Mouse (Mus musculus): Measurements from ENCODE around the gene Zfp78. TPM values are rescaled to one million over a fixed set of nuclear protein-coding genes. Genes with fewer than 3 reads are reported as not detected.

Gene Zfp78
- polyA plus RNA-seq, 1 experiment from 2014 or later: 0.97 TPM

DNA sequence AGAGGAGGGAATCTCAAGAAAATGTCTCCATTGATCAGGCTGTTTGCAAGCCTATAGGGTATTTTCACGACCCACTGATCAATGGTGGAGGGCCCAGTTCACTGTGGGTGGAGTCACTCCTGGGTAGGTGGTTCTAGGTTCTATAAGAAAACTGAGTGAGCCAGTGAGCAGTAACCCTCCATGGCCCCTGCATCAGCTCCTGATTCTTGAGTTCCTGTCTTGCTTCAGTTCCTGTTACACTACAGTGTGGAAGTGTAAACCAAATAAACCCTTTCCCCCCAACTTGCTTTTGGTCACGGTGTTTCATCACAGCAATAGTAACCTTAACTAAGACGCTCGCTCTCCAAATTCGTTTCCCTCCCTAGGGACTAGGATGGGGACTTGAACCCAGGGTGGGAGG is 25.9 kb downstream of the Zfp78 start:
- Histone ChIP-seq H3K27ac (no peak overlapping the region), H3K4me2 (no peak overlapping the region), H3K4me1 (replicated peaks) (peaks cover 2% of the 10 kb centered on the region), H3K4me3 (replicated peaks) (no peak overlapping the region), H3K9ac (no peak overlapping the region), H3K27me3 (no peaks in the 10 kb centered on the region), H3K36me3 (peaks cover 8% of the 10 kb centered on the region; the same call in 1 of the 2 replicates), H3K9me3 (replicated peaks) (no peaks in the 10 kb centered on the region)
- WGBS (ENCODE audit: insufficient replicate concordance): 73% methylated on average over 5 of the region's 5 CpGs
- ATAC-seq (ENCODE audit: low read depth) (no peak), DNase-seq (no peak)

- no peaks in the 10 kb centered on the region; the same call in 1 of the 2 replicates for H3K4me1 ChIP-seq (replicated peaks)
- ATAC-seq (ENCODE audit: low read depth) (no peak), DNase-seq (no peak)
- no peak overlapping the region for H3K4me2 ChIP-seq
- H3K9ac ChIP-seq: no peak overlapping the region
- H3K4me3 ChIP-seq (replicated peaks): no peak overlapping the region
- no peak overlapping the region for H3K27ac ChIP-seq
- WGBS (ENCODE audit: insufficient replicate concordance): 51% methylated on average over 5 of the region's 5 CpGs
- H3K27me3 ChIP-seq: no peaks in the 10 kb centered on the region
- H3K9me3 ChIP-seq (replicated peaks): no peaks in the 10 kb centered on the region
- H3K36me3 ChIP-seq: peaks cover 8% of the 10 kb centered on the region
Measured at GRCm38 (mm10) chr7:6389449-6389848, 26.4 kb downstream of the Zfp78 start.

DNA sequence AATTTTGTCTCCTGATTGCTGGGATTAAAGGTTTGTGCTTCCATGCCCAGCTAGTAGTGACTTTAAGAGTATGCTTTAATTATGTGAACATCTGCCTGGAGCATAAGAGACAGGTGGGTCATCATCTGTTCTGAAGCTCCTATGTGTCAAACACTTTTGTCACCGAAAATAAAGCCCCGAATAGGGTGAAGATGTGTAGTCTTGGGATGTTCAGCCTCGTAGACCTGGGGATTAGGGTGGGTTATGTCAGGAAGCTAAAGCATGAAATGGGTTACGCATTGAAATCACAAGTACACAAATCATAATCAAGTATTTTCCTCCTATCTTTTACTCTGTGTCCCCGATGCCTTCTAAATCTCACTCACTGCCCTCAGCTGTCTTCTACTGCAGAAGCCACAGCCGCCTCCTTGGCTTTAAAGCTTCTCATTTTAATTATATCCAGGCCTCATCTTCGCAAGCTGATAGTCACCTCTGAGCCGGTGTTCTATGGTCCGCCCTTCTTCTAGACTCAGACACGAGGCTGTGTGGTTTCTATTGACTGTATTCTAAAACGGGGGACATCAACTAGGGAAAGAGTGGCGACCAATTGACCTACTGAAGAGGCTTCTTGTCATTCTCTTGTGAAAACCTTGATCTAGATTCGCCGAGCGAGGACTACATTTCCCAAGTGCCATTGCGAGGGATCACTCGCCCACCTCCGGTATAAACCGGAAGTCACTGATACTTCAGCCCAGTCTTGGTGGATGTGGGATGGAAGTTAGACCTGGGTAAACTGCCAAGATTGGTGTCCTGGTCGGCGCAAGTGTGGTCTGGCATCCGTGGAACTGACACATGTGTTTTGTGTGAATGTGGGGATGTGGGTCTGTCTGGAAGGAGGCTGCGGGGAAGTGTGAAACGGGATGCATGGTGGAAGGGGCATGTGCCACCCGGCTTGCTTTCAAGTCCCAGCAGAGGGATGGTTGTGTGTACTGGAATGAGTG is 35.2 kb downstream of the Zfp78 start, which contains the start of gene Smim17:
TSS of gene Smim17 (plus strand) at position 720 of the 980 bp plus-strand sequence.
- peaks cover 5% of the 10 kb centered on the region; the same call in 1 of the 2 replicates for H3K36me3 ChIP-seq
- peak within 1 kb of the TSS; percentile 56 for H3K4me3 ChIP-seq (replicated peaks)
- H3K27me3 ChIP-seq: no peaks in the 10 kb centered on the region
- DNase-seq: peak; percentile 22
- no peak within 1 kb of the TSS for H3K27ac ChIP-seq
- peak; percentile 68 for ATAC-seq (ENCODE audit: low read depth)
- H3K9me3 ChIP-seq (replicated peaks): no peaks in the 10 kb centered on the region
- peaks cover 4% of the 10 kb centered on the region; the same call in 1 of the 2 replicates for H3K4me1 ChIP-seq (replicated peaks)
- H3K9ac ChIP-seq: peak within 1 kb of the TSS; percentile 47; the same call in 1 of the 2 replicates
- peak within 1 kb of the TSS; percentile 66 for H3K4me2 ChIP-seq
- 23% methylated on average over 25 of the region's 25 CpGs for WGBS (ENCODE audit: insufficient replicate concordance)

DNA sequence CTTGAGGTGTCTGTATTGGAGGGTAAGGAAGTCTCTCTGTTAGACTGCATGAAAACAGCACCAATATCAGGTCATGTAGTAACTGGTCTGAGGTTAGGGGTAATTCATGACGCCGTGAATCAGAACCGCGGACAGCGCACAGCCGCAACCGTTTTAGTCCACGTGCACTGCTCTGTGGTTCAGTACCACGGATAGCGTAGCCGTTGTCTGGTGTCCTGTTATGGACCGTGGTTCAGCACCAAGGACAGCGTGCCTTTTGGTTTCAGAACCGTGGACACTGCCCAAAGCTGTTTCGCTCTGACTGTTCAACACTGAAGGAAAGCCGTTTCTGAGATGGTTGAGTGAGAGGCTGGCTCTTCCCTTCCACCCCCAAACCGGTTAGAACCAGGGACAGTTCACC is 47.0 kb downstream of the Zfp78 start, which contains the start of gene Gm20715:
TSS of gene Gm20715 (plus strand) at position 235 of the 400 bp plus-strand sequence.
- no peaks in the 10 kb centered on the region for H3K36me3 ChIP-seq
- no peak within 1 kb of the TSS for H3K4me2 ChIP-seq
- no peaks in the 10 kb centered on the region for H3K9me3 ChIP-seq (replicated peaks)
- H3K4me3 ChIP-seq (replicated peaks): no peak within 1 kb of the TSS
- H3K27ac ChIP-seq: no peak within 1 kb of the TSS
- ATAC-seq (ENCODE audit: low read depth): peak; percentile 86
- DNase-seq: peak; percentile 71
- H3K27me3 ChIP-seq: no peaks in the 10 kb centered on the region
- no peak within 1 kb of the TSS for H3K9ac ChIP-seq
- no peaks in the 10 kb centered on the region for H3K4me1 ChIP-seq (replicated peaks)
- 3% methylated on average over 17 of the region's 17 CpGs for WGBS (ENCODE audit: insufficient replicate concordance)

DNA sequence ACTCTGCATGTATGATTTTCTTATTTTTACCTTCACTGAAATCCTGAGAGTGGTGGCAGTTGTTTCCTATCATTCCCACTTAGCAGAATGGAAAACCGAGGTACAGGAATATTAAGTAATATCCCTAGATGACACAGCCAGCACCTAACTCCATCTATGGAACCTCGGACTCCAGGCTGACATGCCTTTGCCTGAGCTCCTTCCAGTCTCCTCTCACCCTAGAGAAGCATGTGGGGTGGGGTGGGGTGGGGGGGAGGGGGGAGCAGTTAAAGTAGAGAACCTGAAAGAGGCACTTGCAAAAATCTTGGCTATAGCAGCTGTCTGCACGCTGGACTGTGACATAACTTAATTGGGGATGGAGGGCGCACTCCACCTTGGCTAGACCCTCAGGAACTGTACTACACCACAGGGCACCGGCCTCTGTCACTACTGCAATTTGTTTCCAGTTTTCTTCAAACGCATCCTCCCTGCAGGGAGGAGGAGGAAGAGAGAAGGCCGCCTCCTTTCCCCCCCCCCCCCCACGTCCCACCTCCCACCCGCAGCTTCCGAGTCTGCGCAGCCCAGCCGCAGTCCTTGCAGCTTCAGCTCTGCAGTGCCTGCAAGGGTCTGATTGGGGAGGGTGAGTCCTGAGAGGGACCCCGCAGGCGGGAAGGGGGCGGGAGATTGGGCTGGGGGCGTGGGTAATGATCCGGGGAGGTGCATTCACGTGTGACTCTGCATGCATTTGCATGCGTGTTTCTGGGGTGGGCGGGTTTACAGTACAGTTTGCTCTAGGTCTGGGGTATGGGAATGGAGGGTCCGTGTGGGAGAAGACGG is 51.8 kb downstream of the Zfp78 start:
- Histone ChIP-seq H3K4me1 (replicated peaks) (no peaks in the 10 kb centered on the region), H3K4me3 (replicated peaks) (no peak overlapping the region), H3K27ac (no peak overlapping the region), H3K36me3 (no peaks in the 10 kb centered on the region), H3K4me2 (no peak overlapping the region), H3K27me3 (no peaks in the 10 kb centered on the region), H3K9ac (no peak overlapping the region), H3K9me3 (replicated peaks) (no peaks in the 10 kb centered on the region)
- ATAC-seq (ENCODE audit: low read depth) (no peak), DNase-seq (no peak)
- 10% methylated on average over 19 of the region's 22 CpGs for WGBS (ENCODE audit: insufficient replicate concordance)

- H3K9ac ChIP-seq: no peak overlapping the region
- H3K9me3 ChIP-seq (replicated peaks): no peaks in the 10 kb centered on the region
- DNase-seq (no peak), ATAC-seq (ENCODE audit: low read depth) (no peak)
- H3K27me3 ChIP-seq: no peaks in the 10 kb centered on the region
- WGBS (ENCODE audit: insufficient replicate concordance): 23% methylated on average over 8 of the region's 8 CpGs
- H3K4me1 ChIP-seq (replicated peaks): no peaks in the 10 kb centered on the region
- H3K36me3 ChIP-seq: no peaks in the 10 kb centered on the region
- no peak overlapping the region for H3K4me3 ChIP-seq (replicated peaks)
- H3K4me2 ChIP-seq: no peak overlapping the region
- no peak overlapping the region for H3K27ac ChIP-seq
Measured at GRCm38 (mm10) chr7:6415442-6415787, 52.3 kb downstream of the Zfp78 start.

- no peaks in the 10 kb centered on the region for H3K36me3 ChIP-seq
- no peak for ATAC-seq (ENCODE audit: low read depth)
Measured at GRCm38 (mm10) chr7:6419894-6420293, 56.8 kb downstream of the Zfp78 start.

DNA sequence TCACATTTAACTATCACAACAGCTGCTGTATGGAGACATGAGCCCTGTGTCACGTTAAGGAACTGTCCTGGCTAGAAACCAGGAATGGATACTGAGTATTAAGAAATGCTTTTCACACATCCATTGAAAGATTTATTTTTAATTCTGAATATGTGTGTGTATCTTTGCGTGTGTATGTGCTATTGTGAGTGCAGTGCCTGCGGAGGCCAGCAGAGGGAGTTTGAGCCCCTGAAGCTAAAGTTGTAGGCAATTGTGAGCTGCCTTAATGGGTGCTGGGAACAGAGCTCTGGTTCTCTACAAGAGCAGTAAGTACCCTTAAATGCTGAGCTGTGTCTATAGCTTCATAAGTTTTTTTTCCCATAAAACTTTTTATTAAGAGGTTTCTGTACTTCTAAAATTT is 66.3 kb downstream of the Zfp78 start:
- Histone ChIP-seq H3K4me2 (no peak overlapping the region), H3K4me3 (replicated peaks) (no peak overlapping the region), H3K4me1 (replicated peaks) (no peaks in the 10 kb centered on the region), H3K27ac (no peak overlapping the region), H3K27me3 (no peaks in the 10 kb centered on the region), H3K36me3 (no peaks in the 10 kb centered on the region), H3K9ac (no peak overlapping the region), H3K9me3 (replicated peaks) (peaks cover 4% of the 10 kb centered on the region; the same call in 1 of the 2 replicates)
- DNase-seq: no peak
- WGBS (ENCODE audit: insufficient replicate concordance): 70% methylated on average over 3 of the region's 3 CpGs
- ATAC-seq (ENCODE audit: low read depth): no peak

More at GRCm38 (mm10) chr7:6419894-6420293, 56.8 kb downstream of the Zfp78 start:
- 49% methylated on average over 6 of the region's 6 CpGs for WGBS (ENCODE audit: insufficient replicate concordance)
- H3K4me2 ChIP-seq: no peak overlapping the region
- no peaks in the 10 kb centered on the region for H3K27me3 ChIP-seq
- no peaks in the 10 kb centered on the region for H3K4me1 ChIP-seq (replicated peaks)
- H3K4me3 ChIP-seq (replicated peaks): no peak overlapping the region
- H3K9ac ChIP-seq: no peak overlapping the region
- no peak for DNase-seq
- no peak overlapping the region for H3K27ac ChIP-seq
- no peaks in the 10 kb centered on the region for H3K9me3 ChIP-seq (replicated peaks)

DNA sequence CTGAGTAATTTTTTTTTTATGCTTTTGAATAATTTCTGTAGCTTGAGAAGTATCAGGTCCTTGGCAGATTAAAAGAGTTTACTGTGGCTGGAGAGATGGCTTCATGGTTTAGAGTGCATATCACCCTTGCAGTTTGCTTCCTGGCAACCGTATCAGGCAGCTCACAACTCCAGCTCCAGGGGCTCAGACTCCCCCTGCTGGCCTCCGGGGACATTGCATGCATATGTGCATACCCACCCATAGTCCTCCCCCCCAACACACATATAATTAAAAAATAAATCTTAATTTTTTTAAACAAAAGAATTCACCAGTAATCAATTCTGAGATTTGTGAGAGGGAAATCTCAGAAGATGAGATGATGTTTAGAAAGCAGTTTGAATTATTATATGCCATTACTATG is 67.3 kb downstream of the Zfp78 start:
- 25% methylated on average over 2 of the region's 2 CpGs for WGBS (ENCODE audit: insufficient replicate concordance)

More for the DNA sequence above, 67.3 kb downstream of the Zfp78 start:
- H3K4me2 ChIP-seq: no peak overlapping the region
- no peak overlapping the region for H3K27ac ChIP-seq
- H3K9ac ChIP-seq: no peak overlapping the region
- no peaks in the 10 kb centered on the region for H3K4me1 ChIP-seq (replicated peaks)
- H3K4me3 ChIP-seq (replicated peaks): no peak overlapping the region
- ATAC-seq (ENCODE audit: low read depth) (no peak), DNase-seq (peak; percentile 14)
- no peaks in the 10 kb centered on the region for H3K36me3 ChIP-seq
- no peaks in the 10 kb centered on the region for H3K27me3 ChIP-seq
- H3K9me3 ChIP-seq (replicated peaks): peaks cover 4% of the 10 kb centered on the region; the same call in 1 of the 2 replicates
